Mouse (Mus musculus) intestine, embryonic 15.5 days (tissue): ENCODE measurements around the gene Ccdc138. TPM values are rescaled to one million over a fixed set of nuclear protein-coding genes. Genes with fewer than 3 reads are reported as not detected.

Experiments
- ATAC-seq: fragments of 200-750 bp; cut with Nextera tagmentation; 2 replicates; pipeline ENCODE4 v1.8.0; 2017; ENCODE audit warnings: moderate TSS enrichment, moderate library complexity
- H3K27ac ChIP-seq: fragments of 300-500 bp; sonication (generic); 2 replicates; pipeline ENCODE4 v1.5.1; 2015; ENCODE audit warnings: mild to moderate bottlenecking, inconsistent platforms
- H3K27me3 ChIP-seq: fragments of 300-500 bp; sonication (generic); replicated peaks from 2 replicates; pipeline ENCODE4 v1.6.1; 2015; ENCODE audit warnings: inconsistent platforms
- H3K36me3 ChIP-seq: fragments of 300-500 bp; sonication (generic); 2 replicates; pipeline ENCODE4 v1.6.1; 2015; ENCODE audit warnings: inconsistent platforms
- H3K4me1 ChIP-seq: fragments of 300-500 bp; sonication (generic); replicated peaks from 2 replicates; pipeline ENCODE4 v1.6.1; 2015; ENCODE audit warnings: inconsistent platforms
- H3K4me2 ChIP-seq: fragments of 300-500 bp; sonication (generic); replicated peaks from 2 replicates; pipeline ENCODE4 v1.6.1; 2015; ENCODE audit warnings: mild to moderate bottlenecking, inconsistent platforms
- H3K4me3 ChIP-seq: fragments of 300-500 bp; sonication (generic); replicated peaks from 2 replicates; pipeline ENCODE4 v1.5.1; 2015; ENCODE audit warnings: inconsistent platforms
- H3K9ac ChIP-seq: fragments of 300-500 bp; sonication (generic); 2 replicates; pipeline ENCODE4 v1.6.1; 2015; ENCODE audit warnings: inconsistent platforms
- H3K9me3 ChIP-seq: fragments of 300-500 bp; sonication (generic); 2 replicates; pipeline ENCODE4 v1.6.1; 2016; ENCODE audit warnings: inconsistent platforms
- WGBS: fragments of 180-500 bp; shearing (Covaris S2); methylation state at CpG from one replicate; pipeline ENCODE4 v1.1.7; 2015; 5-methylcytosine and 5-hydroxymethylcytosine counted together
- polyA plus RNA-seq: library from polyadenylated mRNA; unstranded; fragments of >200 nt; fragmentation: Nextera tagmentation; extraction: Ambion mirVana; gene quantifications from 2 replicates; pipeline ENCODE4 v1.2.1, GENCODE M21; 2015

Ccdc138 gene
- polyA plus RNA-seq, 1 experiment from 2014 or later = 7.3 TPM

DNA sequence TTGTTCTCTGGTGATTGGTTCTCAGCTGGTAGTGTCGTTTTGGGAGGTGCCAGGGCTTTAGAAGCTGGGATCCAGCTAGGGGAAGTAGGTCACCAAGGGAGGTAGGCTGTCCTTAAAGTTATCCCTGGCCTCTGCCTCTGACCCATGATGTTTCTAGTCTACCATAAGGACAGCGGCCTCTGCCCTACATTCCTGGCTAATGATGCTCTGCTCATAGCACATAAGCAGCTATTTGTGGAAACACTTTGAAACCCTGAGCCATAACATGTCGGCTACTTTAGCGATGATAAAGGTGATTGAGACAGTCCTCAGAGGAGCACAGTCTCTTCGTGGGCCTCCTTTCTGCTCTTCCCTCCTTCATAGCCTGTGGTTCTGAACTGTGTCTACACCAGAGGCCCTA is 98.1 kb downstream of the Ccdc138 start:
- Histone ChIP-seq H3K9me3 (no peaks in the 10 kb centered on the region), H3K36me3 (no peaks in the 10 kb centered on the region), H3K4me3 (no peak overlapping the region), H3K4me1 (no peaks in the 10 kb centered on the region), H3K9ac (no peak overlapping the region), H3K27me3 (no peaks in the 10 kb centered on the region), H3K27ac (no peak overlapping the region), H3K4me2 (no peak overlapping the region)
- 61% methylated on average over 5 of the region's 5 CpGs for WGBS
- no peak for ATAC-seq

DNA sequence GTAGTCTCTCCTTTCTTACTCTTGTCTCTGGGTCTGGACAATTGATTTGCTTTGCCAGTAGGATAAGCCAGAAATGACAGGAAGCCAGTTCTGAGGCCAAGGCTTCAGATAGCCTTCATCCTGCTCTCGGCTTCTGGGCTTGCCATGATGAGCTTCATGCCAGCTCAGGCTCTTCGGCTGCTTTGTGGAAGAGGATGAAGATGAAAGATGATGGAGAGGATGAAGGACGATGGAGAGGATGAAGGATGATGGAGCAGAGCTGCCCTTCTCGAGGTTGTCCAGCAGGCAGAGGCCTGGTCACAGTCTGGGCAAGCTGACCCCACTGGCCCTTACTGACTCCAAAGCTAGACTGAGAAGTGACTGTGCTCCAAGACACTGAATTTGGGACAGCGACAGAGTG is 102.4 kb downstream of the Ccdc138 start:
- no peak overlapping the region for H3K9ac ChIP-seq
- 90% methylated on average over 5 of the region's 5 CpGs for WGBS
- no peak for ATAC-seq
- no peak overlapping the region for H3K27ac ChIP-seq
- H3K36me3 ChIP-seq = no peaks in the 10 kb centered on the region
- H3K4me2 ChIP-seq = no peak overlapping the region
- H3K27me3 ChIP-seq = no peaks in the 10 kb centered on the region
- H3K4me1 ChIP-seq = no peaks in the 10 kb centered on the region
- no peak overlapping the region for H3K4me3 ChIP-seq
- H3K9me3 ChIP-seq = no peaks in the 10 kb centered on the region

DNA sequence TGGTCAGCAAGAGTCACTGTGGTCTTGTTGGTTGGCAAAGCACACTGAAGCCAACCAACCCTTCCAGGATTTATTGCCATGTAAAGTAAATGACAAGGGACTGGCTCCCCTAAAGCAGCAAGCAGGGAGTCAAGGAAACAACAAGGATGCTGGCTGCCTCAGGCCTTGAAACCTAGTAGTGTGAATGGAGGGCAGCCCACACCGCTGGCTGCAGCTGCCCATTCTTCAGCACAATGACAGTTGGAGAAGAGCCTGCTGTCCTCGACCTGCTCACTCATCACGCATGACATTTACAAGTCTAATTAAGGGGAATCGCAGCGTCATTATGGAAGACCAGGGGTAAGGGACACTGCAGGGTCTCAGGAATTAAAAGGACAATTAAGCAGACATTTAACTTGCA is 103.2 kb downstream of the Ccdc138 start:
- Histone ChIP-seq H3K4me1 (no peaks in the 10 kb centered on the region), H3K36me3 (no peaks in the 10 kb centered on the region), H3K4me3 (no peak overlapping the region), H3K9ac (no peak overlapping the region), H3K9me3 (no peaks in the 10 kb centered on the region), H3K27me3 (no peaks in the 10 kb centered on the region), H3K4me2 (no peak overlapping the region), H3K27ac (no peak overlapping the region)
- 28% methylated on average over 5 of the region's 5 CpGs for WGBS
- ATAC-seq = no peak

DNA sequence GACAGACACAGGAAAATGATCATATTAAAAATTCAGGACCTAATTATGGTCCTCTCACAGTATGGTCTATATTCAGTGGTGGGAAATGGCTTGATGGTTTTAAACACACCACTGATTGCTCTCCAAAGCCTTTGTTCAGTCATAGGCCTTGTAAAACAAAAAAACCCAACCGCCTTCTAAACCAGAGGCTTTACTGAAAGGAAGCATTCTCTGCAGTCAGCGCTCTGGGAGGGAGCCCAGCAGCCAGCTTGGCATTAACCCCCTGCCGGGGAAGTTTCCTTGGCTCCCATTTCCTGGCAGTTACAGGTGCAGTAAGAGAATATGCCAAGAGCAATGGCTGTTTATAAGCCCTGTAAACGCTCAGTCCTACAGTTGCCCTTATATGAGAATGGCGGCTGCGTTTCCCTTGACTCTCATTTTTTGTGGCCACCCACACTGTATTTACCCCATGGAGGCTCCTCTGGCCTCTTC is 103.7 kb downstream of the Ccdc138 start:
- no peak for ATAC-seq
- H3K9me3 ChIP-seq = no peaks in the 10 kb centered on the region
- no peaks in the 10 kb centered on the region for H3K4me1 ChIP-seq
- H3K4me2 ChIP-seq = no peak overlapping the region
- H3K36me3 ChIP-seq = no peaks in the 10 kb centered on the region
- H3K27ac ChIP-seq = no peak overlapping the region
- H3K27me3 ChIP-seq = no peaks in the 10 kb centered on the region
- 31% methylated on average over 6 of the region's 6 CpGs for WGBS
- no peak overlapping the region for H3K9ac ChIP-seq
- H3K4me3 ChIP-seq = no peak overlapping the region

DNA sequence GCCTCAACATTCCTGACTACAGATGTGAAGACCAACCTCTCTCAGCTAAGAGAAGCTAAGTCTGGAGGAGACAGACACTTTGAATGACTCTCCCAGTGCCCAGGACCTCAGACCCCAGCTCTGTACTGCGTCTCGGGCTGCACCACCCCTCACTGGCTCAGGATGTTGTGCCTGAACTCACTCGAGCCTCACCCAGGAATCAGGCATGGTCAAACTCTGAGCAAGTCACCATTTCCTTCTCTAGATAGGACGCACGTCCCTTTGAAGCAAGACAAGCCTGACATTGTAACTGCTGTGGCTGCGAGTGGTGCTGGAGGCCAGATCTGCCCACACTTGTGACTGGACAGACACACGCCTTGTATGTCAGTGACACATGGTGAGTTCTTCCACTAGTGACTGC is 104.2 kb downstream of the Ccdc138 start:
- H3K27me3 ChIP-seq = no peaks in the 10 kb centered on the region
- 73% methylated on average over 7 of the region's 7 CpGs for WGBS
- H3K4me1 ChIP-seq = no peaks in the 10 kb centered on the region
- H3K27ac ChIP-seq = no peak overlapping the region
- H3K4me2 ChIP-seq = no peak overlapping the region
- no peaks in the 10 kb centered on the region for H3K36me3 ChIP-seq
- H3K9ac ChIP-seq = no peak overlapping the region
- H3K9me3 ChIP-seq = no peaks in the 10 kb centered on the region
- H3K4me3 ChIP-seq = no peak overlapping the region
- ATAC-seq = no peak

DNA sequence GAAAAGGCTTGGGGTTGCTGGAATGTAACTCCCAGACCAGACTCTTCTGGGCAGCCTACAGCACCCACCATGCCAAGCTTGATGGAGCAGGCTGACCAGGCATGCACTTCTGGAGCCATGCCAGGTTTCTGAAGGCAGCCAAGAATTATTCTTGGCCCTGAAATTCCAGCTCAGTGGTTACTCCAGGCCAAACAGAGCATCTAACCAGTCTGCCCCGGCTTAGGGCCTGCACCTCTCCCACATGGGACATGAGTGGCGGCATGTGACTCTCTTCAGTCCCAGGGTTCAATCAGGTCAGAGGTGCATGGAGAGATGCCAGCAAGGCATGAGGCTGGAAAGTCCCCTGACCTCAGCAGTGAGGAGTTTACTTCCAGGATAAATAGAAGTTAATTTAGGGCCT is 107.0 kb downstream of the Ccdc138 start:
- no peak overlapping the region for H3K4me2 ChIP-seq

DNA sequence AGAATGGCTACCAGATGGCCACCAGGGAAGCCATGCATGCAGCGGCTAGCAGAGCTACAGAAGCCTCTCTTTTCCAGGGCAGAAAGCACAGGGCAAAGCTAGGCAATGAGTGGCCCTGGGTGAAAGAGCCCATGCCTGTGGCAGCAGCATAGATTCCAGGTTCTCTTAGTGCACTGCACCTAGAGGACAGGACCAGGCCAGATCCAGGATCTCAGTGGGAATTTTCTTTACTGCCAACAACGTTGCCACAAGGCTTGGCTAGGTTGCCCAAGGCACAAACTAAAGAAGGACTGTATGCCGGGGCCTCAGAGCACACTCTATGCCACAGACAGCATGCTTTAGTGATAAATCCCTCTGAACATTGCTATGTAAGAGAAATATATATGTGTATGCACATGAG is 108.6 kb downstream of the Ccdc138 start:
- no peaks in the 10 kb centered on the region for H3K36me3 ChIP-seq
- no peak overlapping the region for H3K4me3 ChIP-seq
- no peak overlapping the region for H3K9ac ChIP-seq
- H3K4me2 ChIP-seq = no peak overlapping the region
- H3K9me3 ChIP-seq = no peaks in the 10 kb centered on the region
- H3K27ac ChIP-seq = no peak overlapping the region
- ATAC-seq = no peak
- no peaks in the 10 kb centered on the region for H3K27me3 ChIP-seq
- 81% methylated on average over 3 of the region's 3 CpGs for WGBS
- no peaks in the 10 kb centered on the region for H3K4me1 ChIP-seq

More for the DNA sequence above, 107.0 kb downstream of the Ccdc138 start:
- no peaks in the 10 kb centered on the region for H3K27me3 ChIP-seq
- ATAC-seq = 0 out of 2 replicates have a peak, but pooled peaks have one; percentile 55
- no peaks in the 10 kb centered on the region for H3K36me3 ChIP-seq
- no peak overlapping the region for H3K9ac ChIP-seq
- H3K4me3 ChIP-seq = no peak overlapping the region
- no peak overlapping the region for H3K27ac ChIP-seq
- H3K9me3 ChIP-seq = no peaks in the 10 kb centered on the region
- WGBS = 43% methylated on average over 2 of the region's 2 CpGs
- H3K4me1 ChIP-seq = no peaks in the 10 kb centered on the region

DNA sequence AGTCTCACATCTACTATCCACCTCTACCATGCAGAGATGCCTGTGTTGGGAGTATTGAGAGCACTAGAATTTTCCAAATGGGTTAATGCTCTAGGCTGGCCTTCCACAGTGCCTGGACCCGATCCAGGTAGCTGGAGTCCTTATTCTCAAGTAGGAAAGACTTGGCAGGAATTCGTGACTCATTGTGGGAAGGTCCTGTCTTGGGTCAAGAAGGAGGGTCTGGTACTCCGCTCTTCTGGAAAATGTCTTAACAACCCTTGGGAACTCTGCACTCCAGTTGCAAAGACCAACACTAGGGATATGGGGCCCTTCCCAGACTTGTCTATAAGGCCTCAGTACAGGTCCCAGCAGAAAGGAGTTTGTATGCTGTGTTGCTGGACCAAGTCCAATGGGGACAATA is 111.1 kb downstream of the Ccdc138 start:
- H3K4me2 ChIP-seq = no peak overlapping the region
- ATAC-seq = no peak
- H3K36me3 ChIP-seq = no peaks in the 10 kb centered on the region
- no peaks in the 10 kb centered on the region for H3K27me3 ChIP-seq
- H3K4me3 ChIP-seq = no peak overlapping the region
- no peaks in the 10 kb centered on the region for H3K9me3 ChIP-seq
- H3K27ac ChIP-seq = no peak overlapping the region
- H3K4me1 ChIP-seq = no peaks in the 10 kb centered on the region
- 75% methylated on average over 3 of the region's 3 CpGs for WGBS
- H3K9ac ChIP-seq = no peak overlapping the region

DNA sequence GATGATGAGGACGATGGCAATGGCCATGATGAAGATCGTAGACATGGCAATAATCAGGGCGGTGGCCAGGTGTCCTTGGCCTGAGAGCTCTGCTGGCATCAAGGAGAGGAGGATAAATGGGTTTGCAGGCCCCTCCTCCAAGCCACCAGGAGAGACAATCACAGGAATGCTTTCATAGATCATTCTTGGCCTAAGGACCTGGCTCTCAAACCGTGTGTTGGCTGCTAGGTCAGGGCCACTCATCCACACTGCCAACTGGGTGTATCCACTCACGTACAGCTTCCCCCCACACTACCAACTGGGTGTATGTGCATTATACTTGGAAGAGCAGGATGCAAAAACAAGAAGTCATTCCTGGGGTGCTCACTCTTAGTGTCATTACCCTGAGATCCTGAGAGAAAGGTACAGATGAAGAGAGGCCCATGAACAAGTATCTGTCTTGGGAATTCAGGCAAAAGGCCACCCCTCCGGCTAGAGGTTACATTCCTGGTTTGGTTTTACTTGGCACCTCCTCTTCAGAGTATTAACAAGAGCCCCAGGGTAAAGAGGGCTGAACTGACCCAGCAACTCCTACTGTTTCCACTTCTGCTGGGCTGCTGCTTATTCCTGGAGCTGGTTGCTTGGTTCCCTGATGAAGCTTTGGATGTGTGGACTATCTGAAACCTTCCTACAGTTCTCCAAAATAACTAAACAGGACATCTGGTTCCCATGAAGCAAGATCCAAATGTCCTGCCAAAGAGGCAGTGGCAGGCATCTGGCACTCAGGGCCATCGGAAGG is 112.9 kb downstream of the Ccdc138 start:
- Histone ChIP-seq H3K4me1 (no peaks in the 10 kb centered on the region), H3K9ac (no peak overlapping the region), H3K27me3 (no peaks in the 10 kb centered on the region), H3K4me2 (no peak overlapping the region), H3K4me3 (no peak overlapping the region), H3K9me3 (no peaks in the 10 kb centered on the region), H3K27ac (no peak overlapping the region), H3K36me3 (no peaks in the 10 kb centered on the region)
- 85% methylated on average over 7 of the region's 7 CpGs for WGBS
- ATAC-seq = no peak

DNA sequence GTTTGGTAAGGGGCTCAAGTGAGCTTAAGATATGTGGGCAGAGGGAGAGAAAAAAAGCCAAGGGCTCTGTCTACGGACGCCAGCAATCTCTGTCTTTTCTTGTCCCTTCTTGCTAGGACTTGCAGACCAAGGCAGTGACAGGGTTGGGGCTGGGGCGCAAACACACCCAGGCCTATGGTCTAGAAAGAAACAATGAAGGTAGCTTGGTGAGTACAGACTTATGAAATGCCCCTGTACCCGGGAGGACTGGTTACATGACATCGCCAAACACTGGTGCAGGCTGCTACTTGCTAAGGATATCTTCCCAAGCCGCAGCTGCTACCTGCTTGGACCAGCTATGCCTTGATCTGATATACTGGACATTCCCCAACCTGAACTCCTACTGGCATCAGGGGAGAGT is 116.9 kb downstream of the Ccdc138 start:
- Histone ChIP-seq H3K9me3 (no peaks in the 10 kb centered on the region), H3K4me2 (no peak overlapping the region), H3K4me3 (no peak overlapping the region), H3K9ac (no peak overlapping the region), H3K4me1 (no peaks in the 10 kb centered on the region), H3K27ac (no peak overlapping the region), H3K27me3 (no peaks in the 10 kb centered on the region), H3K36me3 (no peaks in the 10 kb centered on the region)
- WGBS = 90% methylated on average over 6 of the region's 6 CpGs
- ATAC-seq = no peak

DNA sequence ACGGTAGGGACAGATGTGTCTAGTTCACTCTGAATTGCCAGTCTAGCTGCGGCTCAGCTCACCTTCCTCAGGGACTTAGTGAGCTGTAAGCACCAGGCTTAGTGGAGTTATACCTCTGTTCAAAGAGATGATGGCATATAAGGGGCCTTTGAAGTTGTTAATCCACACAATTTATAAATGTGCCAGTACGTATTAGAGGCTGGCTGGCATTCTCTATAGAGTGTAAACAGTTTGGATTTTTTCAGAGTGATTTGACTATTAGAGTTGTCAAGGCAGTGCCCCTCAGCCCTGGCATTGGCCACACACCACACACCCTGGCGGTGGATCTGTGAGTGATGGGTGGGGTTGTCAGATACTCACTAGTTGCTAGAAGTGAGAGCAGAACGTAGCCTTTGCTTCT is 118.8 kb downstream of the Ccdc138 start:
- Histone ChIP-seq H3K27me3 (no peaks in the 10 kb centered on the region), H3K9me3 (no peaks in the 10 kb centered on the region), H3K9ac (no peak overlapping the region), H3K4me1 (no peaks in the 10 kb centered on the region), H3K36me3 (no peaks in the 10 kb centered on the region), H3K27ac (no peak overlapping the region), H3K4me3 (no peak overlapping the region), H3K4me2 (no peak overlapping the region)
- WGBS = 76% methylated on average over 5 of the region's 5 CpGs
- ATAC-seq = no peak

DNA sequence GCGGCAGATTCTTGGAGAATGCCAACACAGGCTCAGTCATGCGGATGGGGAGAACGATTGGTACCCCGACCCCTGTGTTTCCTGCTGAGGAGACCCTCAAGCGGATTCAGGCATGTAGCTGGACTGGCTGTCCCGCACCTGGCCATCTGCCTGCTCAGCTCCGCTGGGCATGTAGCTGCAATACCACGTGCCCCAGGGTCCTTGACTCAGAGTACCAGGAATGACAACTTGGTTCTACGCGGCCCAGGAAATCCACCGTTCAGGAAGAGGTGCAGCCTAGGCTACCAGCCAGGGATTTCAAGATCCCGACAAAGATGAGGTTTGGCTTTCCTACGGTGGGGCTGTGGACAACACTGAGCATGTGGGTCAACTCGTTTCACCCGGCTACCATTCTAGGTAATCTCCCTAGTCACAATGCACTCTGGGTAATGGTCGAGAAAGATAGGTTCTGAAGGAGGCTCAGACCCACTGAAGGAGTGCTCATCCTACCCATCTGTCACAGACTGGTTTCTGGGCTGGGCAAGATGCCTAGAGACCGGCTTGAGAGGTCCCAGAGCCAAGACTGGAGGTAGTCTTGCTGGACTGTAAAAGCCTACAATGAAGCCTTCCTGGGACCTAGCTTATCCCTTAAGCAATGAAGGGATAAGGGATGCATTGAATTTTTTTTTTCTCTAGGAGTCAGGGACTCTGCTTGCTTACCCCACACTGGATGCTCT is 120.9 kb downstream of the Ccdc138 start:
- 86% methylated on average over 17 of the region's 17 CpGs for WGBS
- no peak for ATAC-seq
- Histone ChIP-seq H3K27me3 (no peaks in the 10 kb centered on the region), H3K4me3 (no peak overlapping the region), H3K36me3 (no peaks in the 10 kb centered on the region), H3K9ac (no peak overlapping the region), H3K4me1 (no peaks in the 10 kb centered on the region), H3K27ac (no peak overlapping the region), H3K9me3 (no peaks in the 10 kb centered on the region), H3K4me2 (no peak overlapping the region)

DNA sequence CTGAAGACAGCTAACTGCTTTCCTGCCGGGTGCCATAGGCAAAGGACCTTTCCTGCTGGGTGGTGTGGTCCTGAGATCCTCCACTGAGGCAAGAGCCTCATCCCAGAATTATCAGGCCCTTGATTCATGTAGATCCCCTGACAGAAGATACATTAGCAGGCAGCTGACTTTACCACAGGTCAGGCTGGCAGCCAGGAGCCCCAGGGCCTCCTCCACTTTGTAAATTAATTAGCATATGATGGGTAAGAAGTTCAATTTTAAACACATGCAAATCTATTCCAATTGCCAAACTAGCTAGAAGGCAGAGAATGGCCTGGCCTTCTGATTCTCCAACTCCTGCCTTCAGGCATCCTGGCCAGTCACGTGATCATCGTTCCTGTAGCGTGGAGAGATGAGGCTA is 121.5 kb downstream of the Ccdc138 start:
- no peak overlapping the region for H3K9ac ChIP-seq
- 87% methylated on average over 4 of the region's 4 CpGs for WGBS
- no peak overlapping the region for H3K4me3 ChIP-seq
- no peak overlapping the region for H3K27ac ChIP-seq
- H3K27me3 ChIP-seq = no peaks in the 10 kb centered on the region
- no peaks in the 10 kb centered on the region for H3K9me3 ChIP-seq
- H3K36me3 ChIP-seq = no peaks in the 10 kb centered on the region
- no peaks in the 10 kb centered on the region for H3K4me1 ChIP-seq
- ATAC-seq = no peak
- H3K4me2 ChIP-seq = no peak overlapping the region
